Mouse (Mus musculus): ENCODE data around the gene Pde8b. TPM values are rescaled to one million over a fixed set of nuclear protein-coding genes. Genes with fewer than 3 reads are reported as not detected.

The Pde8b gene
- polyA plus RNA-seq, 1 experiment from 2014 or later, result 6.8 TPM

DNA sequence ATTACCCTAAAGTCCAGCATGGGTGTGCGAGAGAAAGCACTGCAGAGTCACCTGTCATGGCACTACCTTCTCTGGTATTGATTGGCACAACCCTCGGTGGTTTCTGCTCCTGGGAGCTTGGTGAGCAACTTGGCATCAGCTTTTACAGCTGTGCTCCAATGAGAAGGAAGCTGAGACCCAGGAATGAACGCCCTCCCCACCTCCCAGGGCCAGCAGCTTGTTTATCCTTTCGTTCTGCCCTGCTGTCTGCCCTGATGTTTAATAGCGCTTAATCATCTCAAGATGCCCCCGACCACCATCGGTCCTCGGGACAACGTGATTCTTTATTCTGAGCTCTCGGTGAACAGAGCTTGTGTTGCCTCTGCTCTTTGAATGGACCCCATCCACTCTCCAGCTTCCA lies 122.8 kb downstream of the Pde8b start:
- no peak overlapping the region for H3K27ac ChIP-seq (ENCODE audit: low read length)
- H3K9me3 ChIP-seq (ENCODE audit: control insufficient read depth, low read length), result no peaks in the 10 kb centered on the region
- no peak overlapping the region for H3K4me2 ChIP-seq (ENCODE audit: low read length)
- no peaks in the 10 kb centered on the region for H3K27me3 ChIP-seq (replicated peaks; ENCODE audit: control insufficient read depth, insufficient read depth, low read length)
- H3K36me3 ChIP-seq (ENCODE audit: control insufficient read depth, insufficient read depth), result no peaks in the 10 kb centered on the region
- no peak for ATAC-seq
- H3K9ac ChIP-seq (replicated peaks; ENCODE audit: low read depth, low read length), result no peak overlapping the region
- H3K4me1 ChIP-seq (replicated peaks; ENCODE audit: control insufficient read depth, insufficient read depth, low read length), result no peaks in the 10 kb centered on the region
- 87% methylated on average over 10 of the region's 10 CpGs for WGBS
- no peak overlapping the region for H3K4me3 ChIP-seq (replicated peaks; ENCODE audit: low read length)

- Histone ChIP-seq H3K27me3 (replicated peaks; ENCODE audit: control insufficient read depth, insufficient read depth, low read length) (no peaks in the 10 kb centered on the region), H3K27ac (ENCODE audit: low read length) (no peak overlapping the region), H3K4me2 (ENCODE audit: low read length) (no peak overlapping the region), H3K9me3 (ENCODE audit: control insufficient read depth, low read length) (no peaks in the 10 kb centered on the region), H3K4me1 (replicated peaks; ENCODE audit: control insufficient read depth, insufficient read depth, low read length) (no peaks in the 10 kb centered on the region), H3K9ac (replicated peaks; ENCODE audit: low read depth, low read length) (no peak overlapping the region), H3K36me3 (ENCODE audit: control insufficient read depth, insufficient read depth) (no peaks in the 10 kb centered on the region), H3K4me3 (replicated peaks; ENCODE audit: low read length) (no peak overlapping the region)
- WGBS, result 88% methylated on average over 10 of the region's 10 CpGs
- ATAC-seq, result no peak
Measured at GRCm38 (mm10) chr13:95126801-95127200, 123.3 kb downstream of the Pde8b start.

- H3K27ac ChIP-seq (ENCODE audit: low read length), result no peak overlapping the region
- H3K9me3 ChIP-seq (ENCODE audit: control insufficient read depth, low read length), result no peaks in the 10 kb centered on the region
- H3K27me3 ChIP-seq (replicated peaks; ENCODE audit: control insufficient read depth, insufficient read depth, low read length), result no peaks in the 10 kb centered on the region
- H3K4me2 ChIP-seq (ENCODE audit: low read length), result no peak overlapping the region
- ATAC-seq, result no peak
- 92% methylated on average over 4 of the region's 4 CpGs for WGBS
- H3K4me1 ChIP-seq (replicated peaks; ENCODE audit: control insufficient read depth, insufficient read depth, low read length), result no peaks in the 10 kb centered on the region
- no peaks in the 10 kb centered on the region for H3K36me3 ChIP-seq (ENCODE audit: control insufficient read depth, insufficient read depth)
- H3K4me3 ChIP-seq (replicated peaks; ENCODE audit: low read length), result no peak overlapping the region
- H3K9ac ChIP-seq (replicated peaks; ENCODE audit: low read depth, low read length), result no peak overlapping the region
Measured at GRCm38 (mm10) chr13:95125546-95126215, 124.5 kb downstream of the Pde8b start.

DNA sequence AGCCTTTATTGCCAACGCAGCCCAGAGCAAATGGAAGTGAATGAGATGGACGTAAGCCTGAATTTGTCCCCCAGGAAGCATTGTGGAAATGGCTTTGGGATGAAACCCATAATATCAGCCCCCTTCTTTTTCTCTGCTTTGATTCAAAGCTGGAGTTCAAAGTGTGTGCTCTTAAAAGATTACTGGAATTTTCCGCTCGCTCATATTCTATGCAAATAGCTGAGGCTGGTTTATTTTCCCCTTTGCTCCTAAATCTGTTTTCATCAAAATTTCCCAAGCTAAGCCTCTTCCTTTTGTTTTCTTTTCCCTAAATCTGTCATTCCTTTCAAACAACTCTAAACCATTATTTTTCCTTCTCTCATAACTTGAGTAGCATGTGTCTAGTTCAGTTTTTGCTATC lies 129.6 kb downstream of the Pde8b start:
- H3K4me3 ChIP-seq (replicated peaks; ENCODE audit: low read length), result no peak overlapping the region
- no peak overlapping the region for H3K4me2 ChIP-seq (ENCODE audit: low read length)
- no peak for ATAC-seq
- no peaks in the 10 kb centered on the region for H3K36me3 ChIP-seq (ENCODE audit: control insufficient read depth, insufficient read depth)
- H3K27me3 ChIP-seq (replicated peaks; ENCODE audit: control insufficient read depth, insufficient read depth, low read length), result no peaks in the 10 kb centered on the region
- no peak overlapping the region for H3K9ac ChIP-seq (replicated peaks; ENCODE audit: low read depth, low read length)
- 88% methylated on average over 4 of the region's 4 CpGs for WGBS
- no peaks in the 10 kb centered on the region for H3K4me1 ChIP-seq (replicated peaks; ENCODE audit: control insufficient read depth, insufficient read depth, low read length)
- H3K9me3 ChIP-seq (ENCODE audit: control insufficient read depth, low read length), result no peaks in the 10 kb centered on the region
- no peak overlapping the region for H3K27ac ChIP-seq (ENCODE audit: low read length)

DNA sequence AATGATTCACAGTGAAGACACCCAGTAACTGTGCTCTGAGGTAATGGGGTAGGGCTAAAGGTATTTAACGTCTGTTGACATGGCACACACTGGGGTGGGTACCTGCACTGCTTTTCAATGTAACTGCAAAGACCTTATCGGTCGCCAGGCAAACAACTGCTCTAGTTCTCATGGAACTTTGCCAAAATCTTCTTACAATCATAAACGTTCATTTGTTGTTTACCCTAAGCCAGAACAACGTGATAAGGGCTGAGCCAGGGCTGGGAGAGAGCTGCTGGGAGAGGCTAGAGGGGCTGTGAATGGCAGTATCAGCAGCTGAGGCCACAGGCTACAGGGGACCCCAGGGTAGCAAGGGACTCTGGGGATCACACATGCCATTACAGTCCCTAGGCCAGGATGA lies 136.4 kb downstream of the Pde8b start:
- WGBS, result 30% methylated on average over 5 of the region's 5 CpGs
- no peak overlapping the region for H3K9ac ChIP-seq (replicated peaks; ENCODE audit: low read depth, low read length)
- H3K4me1 ChIP-seq (replicated peaks; ENCODE audit: control insufficient read depth, insufficient read depth, low read length), result 0 out of 2 replicates have a peak, but pooled peaks cover 2% of the 10 kb centered on the region
- H3K36me3 ChIP-seq (ENCODE audit: control insufficient read depth, insufficient read depth), result no peaks in the 10 kb centered on the region
- no peaks in the 10 kb centered on the region for H3K9me3 ChIP-seq (ENCODE audit: control insufficient read depth, low read length)
- no peak for ATAC-seq
- H3K4me3 ChIP-seq (replicated peaks; ENCODE audit: low read length), result no peak overlapping the region
- H3K27ac ChIP-seq (ENCODE audit: low read length), result no peak overlapping the region
- H3K4me2 ChIP-seq (ENCODE audit: low read length), result no peak overlapping the region
- H3K27me3 ChIP-seq (replicated peaks; ENCODE audit: control insufficient read depth, insufficient read depth, low read length), result no peaks in the 10 kb centered on the region

DNA sequence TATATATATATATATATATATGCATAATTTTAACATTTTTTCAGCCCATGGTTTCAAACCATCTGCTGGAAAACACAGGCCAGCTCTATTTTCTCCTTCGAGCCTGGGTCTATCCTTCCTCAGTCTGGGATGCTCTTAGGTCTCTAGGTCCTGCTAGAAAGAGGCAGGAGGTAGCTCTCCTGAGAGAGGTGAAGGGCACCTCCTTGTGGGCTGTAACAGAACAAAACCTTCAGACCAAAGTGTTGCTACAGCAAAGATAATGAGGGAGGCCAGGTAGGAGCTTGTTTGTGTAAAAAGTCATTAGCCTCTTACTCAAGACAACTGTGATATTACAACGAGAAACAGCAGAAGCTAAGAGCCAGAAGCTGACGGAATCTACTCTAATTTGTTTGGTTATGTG lies 140.6 kb downstream of the Pde8b start:
- WGBS, result 70% methylated on average over 3 of the region's 3 CpGs
- Histone ChIP-seq H3K27me3 (replicated peaks; ENCODE audit: control insufficient read depth, insufficient read depth, low read length) (no peaks in the 10 kb centered on the region), H3K36me3 (ENCODE audit: control insufficient read depth, insufficient read depth) (no peaks in the 10 kb centered on the region), H3K27ac (ENCODE audit: low read length) (no peak overlapping the region), H3K4me1 (replicated peaks; ENCODE audit: control insufficient read depth, insufficient read depth, low read length) (peaks cover 4% of the 10 kb centered on the region; the same call in 1 of the 2 replicates), H3K4me2 (ENCODE audit: low read length) (no peak overlapping the region), H3K4me3 (replicated peaks; ENCODE audit: low read length) (no peak overlapping the region), H3K9ac (replicated peaks; ENCODE audit: low read depth, low read length) (no peak overlapping the region), H3K9me3 (ENCODE audit: control insufficient read depth, low read length) (no peaks in the 10 kb centered on the region)
- ATAC-seq, result no peak

GRCm38 (mm10) chr13:95108035-95108434 lies 142.1 kb downstream of the Pde8b start:
- Histone ChIP-seq H3K9ac (replicated peaks; ENCODE audit: low read depth, low read length) (no peak overlapping the region), H3K36me3 (ENCODE audit: control insufficient read depth, insufficient read depth) (no peaks in the 10 kb centered on the region), H3K4me2 (ENCODE audit: low read length) (no peak overlapping the region), H3K4me3 (replicated peaks; ENCODE audit: low read length) (no peak overlapping the region), H3K27ac (ENCODE audit: low read length) (no peak overlapping the region), H3K9me3 (ENCODE audit: control insufficient read depth, low read length) (no peaks in the 10 kb centered on the region), H3K4me1 (replicated peaks; ENCODE audit: control insufficient read depth, insufficient read depth, low read length) (peaks cover 2% of the 10 kb centered on the region; the same call in 1 of the 2 replicates), H3K27me3 (replicated peaks; ENCODE audit: control insufficient read depth, insufficient read depth, low read length) (no peaks in the 10 kb centered on the region)
- 59% methylated on average over 7 of the region's 7 CpGs for WGBS
- ATAC-seq, result no peak

GRCm38 (mm10) chr13:95104865-95105264 lies 145.3 kb downstream of the Pde8b start:
- 68% methylated on average over 4 of the region's 4 CpGs for WGBS
- no peak for ATAC-seq

GRCm38 (mm10) chr13:95102985-95103590 lies 147.0 kb downstream of the Pde8b start:
- H3K9me3 ChIP-seq (ENCODE audit: control insufficient read depth, low read length), result no peaks in the 10 kb centered on the region
- H3K4me1 ChIP-seq (replicated peaks; ENCODE audit: control insufficient read depth, insufficient read depth, low read length), result no peaks in the 10 kb centered on the region
- no peak overlapping the region for H3K4me2 ChIP-seq (ENCODE audit: low read length)
- 44% methylated on average over 4 of the region's 4 CpGs for WGBS
- no peaks in the 10 kb centered on the region for H3K36me3 ChIP-seq (ENCODE audit: control insufficient read depth, insufficient read depth)
- H3K27ac ChIP-seq (ENCODE audit: low read length), result no peak overlapping the region
- H3K4me3 ChIP-seq (replicated peaks; ENCODE audit: low read length), result no peak overlapping the region
- no peak for ATAC-seq
- no peak overlapping the region for H3K9ac ChIP-seq (replicated peaks; ENCODE audit: low read depth, low read length)
- no peaks in the 10 kb centered on the region for H3K27me3 ChIP-seq (replicated peaks; ENCODE audit: control insufficient read depth, insufficient read depth, low read length)

More at GRCm38 (mm10) chr13:95104865-95105264, 145.3 kb downstream of the Pde8b start:
- Histone ChIP-seq H3K9me3 (ENCODE audit: control insufficient read depth, low read length) (no peaks in the 10 kb centered on the region), H3K4me1 (replicated peaks; ENCODE audit: control insufficient read depth, insufficient read depth, low read length) (peaks cover 2% of the 10 kb centered on the region; the same call in 1 of the 2 replicates), H3K27me3 (replicated peaks; ENCODE audit: control insufficient read depth, insufficient read depth, low read length) (no peaks in the 10 kb centered on the region), H3K4me3 (replicated peaks; ENCODE audit: low read length) (no peak overlapping the region), H3K27ac (ENCODE audit: low read length) (no peak overlapping the region), H3K9ac (replicated peaks; ENCODE audit: low read depth, low read length) (no peak overlapping the region), H3K36me3 (ENCODE audit: control insufficient read depth, insufficient read depth) (no peaks in the 10 kb centered on the region), H3K4me2 (ENCODE audit: low read length) (no peak overlapping the region)

Data from forebrain, embryonic 16.5 days (tissue).